Mouse (Mus musculus) small intestine, adult 2 months (tissue): ENCODE measurements at regions not wholly inside any gene's neighbourhood (a gene's known extent, or its start where the extent isn't known, plus 50 kb on each side); places are given as distances from the start of the nearest gene placed in this dataset.

ENCODE experiments used
- H3K27ac ChIP-seq: fragments of 200-500 bp; 2 replicates; pipeline ENCODE4 v1.5.1; 2012; ENCODE audit warnings: low read depth, low read length, control low read depth, inconsistent platforms; ENCODE audit not compliant: insufficient read depth
- H3K27me3 ChIP-seq: fragments of 200-500 bp; 2 replicates; pipeline ENCODE4 v1.6.1; 2012; ENCODE audit warnings: mild to moderate bottlenecking, moderate library complexity, low read length, inconsistent platforms; ENCODE audit not compliant: control insufficient read depth, insufficient read depth
- H3K36me3 ChIP-seq: fragments of 200-500 bp; 2 replicates; pipeline ENCODE4 v1.6.1; 2012; ENCODE audit warnings: mild to moderate bottlenecking, low read length, control low read depth, inconsistent platforms; ENCODE audit not compliant: control insufficient read depth, insufficient read depth
- H3K4me1 ChIP-seq: fragments of 200-500 bp; 2 replicates; pipeline ENCODE4 v1.6.1; 2012; ENCODE audit warnings: low read length, inconsistent platforms, mixed read lengths; ENCODE audit not compliant: control insufficient read depth, insufficient read depth, insufficient read length
- H3K4me3 ChIP-seq: fragments of 200-500 bp; 2 replicates; pipeline ENCODE4 v1.5.1; 2012; ENCODE audit warnings: low read depth, mild to moderate bottlenecking, control low read depth, inconsistent platforms, low read length, moderate library complexity
- CTCF ChIP-seq: fragments of 200-500 bp; IDR thresholded peaks from 2 replicates; pipeline ENCODE4 v1.5.1; 2012; ENCODE audit warnings: low read depth, mild to moderate bottlenecking, control low read depth, inconsistent platforms, low read length, moderate library complexity, mixed read lengths; ENCODE audit not compliant: insufficient replicate concordance, insufficient read length; ENCODE audit errors: extremely low read depth
- POLR2A ChIP-seq: fragments of 200-500 bp; IDR thresholded peaks from 2 replicates; pipeline ENCODE4 v1.6.1; 2012; ENCODE audit warnings: low read depth, mild to moderate bottlenecking, control low read depth, inconsistent platforms, low read length, moderate library complexity
- WGBS: fragments of 180-500 bp; shearing (Covaris S2); methylation state at CpG from one replicate; pipeline ENCODE4 v1.1.7; 2018; 5-methylcytosine and 5-hydroxymethylcytosine counted together

DNA sequence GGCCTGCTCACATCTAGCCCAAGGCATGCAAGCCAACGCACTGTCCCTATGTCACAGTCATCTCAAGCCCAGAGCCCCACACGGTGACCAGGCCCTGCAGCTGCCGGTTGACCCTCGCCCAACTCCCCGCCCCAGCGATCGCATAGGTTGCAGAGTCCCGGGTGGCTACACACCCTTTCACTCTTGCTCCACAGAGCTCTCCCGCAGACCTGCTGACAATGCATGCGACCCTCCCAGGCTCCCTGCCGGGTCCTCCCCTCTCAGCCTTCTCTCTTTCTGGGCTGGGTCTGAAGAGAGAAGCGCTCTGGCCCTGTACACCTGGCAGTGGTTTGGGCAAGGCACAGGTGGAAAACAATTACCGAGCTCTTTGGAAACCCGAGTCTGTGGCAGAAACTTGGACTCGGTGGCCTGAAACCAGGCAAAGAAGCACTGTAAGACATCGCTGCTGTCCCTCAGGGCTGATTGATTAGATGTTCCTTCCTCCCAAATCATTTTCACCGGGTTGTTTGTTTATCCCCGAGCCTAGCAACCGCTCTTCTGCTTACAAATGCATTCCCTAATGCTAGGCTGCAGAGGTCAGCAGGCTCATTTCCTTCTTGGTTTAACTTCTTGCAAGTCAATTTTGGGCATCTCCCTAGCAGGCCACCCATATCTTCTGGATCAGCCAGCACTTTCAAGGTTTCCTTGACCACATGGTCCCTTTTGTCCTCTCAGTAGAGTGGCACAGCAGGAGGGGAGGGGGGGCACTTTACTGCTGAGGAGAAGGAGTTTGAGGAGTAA is 219.2 kb upstream of the Tmem45b start:
- H3K27me3 ChIP-seq: no peaks in the 10 kb centered on the region
- no peak overlapping the region for H3K27ac ChIP-seq
- WGBS: 16% methylated on average over 19 of the region's 19 CpGs
- no peaks in the 10 kb centered on the region for H3K36me3 ChIP-seq
- no peak overlapping the region for H3K4me3 ChIP-seq
- peaks cover 14% of the 10 kb centered on the region for H3K4me1 ChIP-seq
- TF ChIP-seq POLR2A (no peak), CTCF (no peak)

- Histone ChIP-seq H3K36me3 (no peaks in the 10 kb centered on the region), H3K4me1 (peaks cover 9% of the 10 kb centered on the region), H3K4me3 (no peak overlapping the region), H3K27ac (no peak overlapping the region), H3K27me3 (no peaks in the 10 kb centered on the region)
- WGBS: 68% methylated on average over 6 of the region's 6 CpGs
- TF ChIP-seq CTCF (no peak), POLR2A (no peak)
Measured at GRCm38 (mm10) chr9:31682893-31683292, 218.6 kb upstream of the Tmem45b start.

GRCm38 (mm10) chr9:31677150-31677549 is 212.9 kb upstream of the Tmem45b start:
- no peaks in the 10 kb centered on the region for H3K36me3 ChIP-seq
- no peaks in the 10 kb centered on the region for H3K27me3 ChIP-seq
- H3K4me3 ChIP-seq: no peak overlapping the region
- no peak overlapping the region for H3K27ac ChIP-seq
- TF ChIP-seq CTCF (no peak), POLR2A (no peak)
- H3K4me1 ChIP-seq: no peaks in the 10 kb centered on the region

- H3K36me3 ChIP-seq: no peaks in the 10 kb centered on the region
- no peak overlapping the region for H3K4me3 ChIP-seq
- TF ChIP-seq CTCF: no peak
- no peak for TF ChIP-seq POLR2A
- no peak overlapping the region for H3K27ac ChIP-seq
- H3K27me3 ChIP-seq: no peaks in the 10 kb centered on the region
- peaks cover 3% of the 10 kb centered on the region; the same call in 1 of the 2 replicates for H3K4me1 ChIP-seq
- WGBS: 71% methylated on average over 2 of the region's 2 CpGs
Measured at GRCm38 (mm10) chr9:31659026-31659425, 194.8 kb upstream of the Tmem45b start.

GRCm38 (mm10) chr9:31657612-31658011 is 193.3 kb upstream of the Tmem45b start:
- Histone ChIP-seq H3K4me3 (no peak overlapping the region), H3K27me3 (no peaks in the 10 kb centered on the region), H3K27ac (no peak overlapping the region), H3K36me3 (no peaks in the 10 kb centered on the region), H3K4me1 (peaks cover 4% of the 10 kb centered on the region; the same call in 1 of the 2 replicates)
- WGBS: 90% methylated on average over 4 of the region's 4 CpGs
- TF ChIP-seq CTCF: no peak

GRCm38 (mm10) chr9:31656676-31657075 is 192.4 kb upstream of the Tmem45b start:
- H3K4me3 ChIP-seq: no peak overlapping the region
- 77% methylated on average over 11 of the region's 11 CpGs for WGBS

GRCm38 (mm10) chr9:31654747-31655146 is 190.5 kb upstream of the Tmem45b start:
- peak overlapping the region; percentile 44 for H3K4me3 ChIP-seq
- H3K27ac ChIP-seq: no peak overlapping the region
- no peaks in the 10 kb centered on the region for H3K27me3 ChIP-seq
- TF ChIP-seq POLR2A: no peak
- TF ChIP-seq CTCF: no peak
- 46% methylated on average over 6 of the region's 6 CpGs for WGBS
- no peaks in the 10 kb centered on the region for H3K36me3 ChIP-seq
- peaks cover 4% of the 10 kb centered on the region; the same call in 1 of the 2 replicates for H3K4me1 ChIP-seq

More at GRCm38 (mm10) chr9:31656676-31657075, 192.4 kb upstream of the Tmem45b start:
- H3K27me3 ChIP-seq: no peaks in the 10 kb centered on the region
- H3K27ac ChIP-seq: no peak overlapping the region
- peaks cover 4% of the 10 kb centered on the region; the same call in 1 of the 2 replicates for H3K4me1 ChIP-seq
- TF ChIP-seq CTCF: no peak
- no peak for TF ChIP-seq POLR2A
- no peaks in the 10 kb centered on the region for H3K36me3 ChIP-seq
